Mouse (Mus musculus) 416B (cell line): ENCODE data around the gene Rimbp3.
"Not testable (repeated sequence)": the region's sequence is repeated elsewhere in the genome, so short reads cannot be mapped to it uniquely, and the experiment has no call there.

Experiments used
- DNase-seq: peaks from one replicate; pipeline ENCODE4 v3.0.0; 2011; ENCODE audit warnings: low read depth

The Rimbp3 gene

DNA sequence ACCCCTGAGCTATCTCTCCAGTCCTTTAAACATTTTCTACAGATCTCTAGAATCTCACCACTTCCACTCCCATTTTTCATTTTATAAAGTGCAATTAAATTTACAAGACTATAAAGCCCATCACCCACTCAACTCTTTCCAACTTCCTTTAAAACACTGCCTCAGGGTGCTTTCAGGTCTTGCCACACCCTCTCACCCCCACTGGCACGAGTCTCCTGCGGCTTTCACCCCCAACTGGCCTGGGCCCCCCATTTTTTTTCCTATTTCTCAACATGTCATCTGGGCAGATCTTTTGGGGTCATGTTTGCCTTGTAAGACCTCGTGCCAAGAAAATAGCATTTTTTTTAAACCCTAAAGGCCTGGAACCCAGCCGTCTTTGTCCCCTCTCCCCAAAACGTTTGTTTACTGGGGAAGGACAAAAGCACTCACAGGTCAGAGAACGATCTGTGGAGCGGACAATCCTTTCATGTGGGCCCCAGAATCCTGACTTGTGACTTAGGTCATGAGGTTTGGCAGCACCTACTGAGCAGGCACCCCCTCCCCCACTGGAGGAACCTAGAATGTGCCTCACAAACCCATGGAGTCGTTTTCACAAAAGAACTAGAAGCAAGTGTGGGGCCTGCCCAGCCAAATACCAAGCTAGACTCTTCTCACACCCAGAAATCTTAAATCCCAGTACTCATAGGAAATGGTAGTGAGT, 8.7 kb downstream of the Rimbp3 start:
- no peak for DNase-seq

DNA sequence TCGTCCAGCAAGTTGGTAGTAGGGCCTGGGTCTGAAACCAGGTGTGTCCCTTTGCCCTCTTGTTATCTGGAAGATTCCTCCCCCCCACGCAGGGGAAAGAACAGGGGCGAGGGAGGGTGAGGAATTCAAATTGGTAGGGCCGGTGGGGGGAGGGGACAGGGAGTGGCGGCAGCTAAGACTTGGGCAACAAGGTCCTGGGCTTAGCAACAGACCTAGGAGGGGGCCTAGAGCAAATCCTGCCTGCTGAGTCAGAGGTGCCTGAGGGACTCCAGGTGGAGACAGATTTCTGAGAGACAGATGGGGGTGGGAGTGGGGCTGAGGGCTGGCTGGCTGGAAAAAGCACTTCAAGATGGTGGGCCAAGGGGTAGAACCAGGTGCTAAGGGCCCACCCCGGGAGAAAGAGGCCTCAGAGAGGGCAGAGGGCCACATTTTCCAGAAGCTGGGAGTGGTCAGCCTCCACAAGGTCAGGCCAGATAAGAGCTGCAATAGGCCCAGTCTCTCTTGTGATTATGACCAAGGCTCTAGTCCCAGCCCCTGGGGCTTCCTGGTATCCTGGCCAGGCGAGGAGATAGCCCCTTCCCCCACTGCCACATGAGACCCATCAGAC, 11.8 kb downstream of the Rimbp3 start:
- DNase-seq: no peak

DNA sequence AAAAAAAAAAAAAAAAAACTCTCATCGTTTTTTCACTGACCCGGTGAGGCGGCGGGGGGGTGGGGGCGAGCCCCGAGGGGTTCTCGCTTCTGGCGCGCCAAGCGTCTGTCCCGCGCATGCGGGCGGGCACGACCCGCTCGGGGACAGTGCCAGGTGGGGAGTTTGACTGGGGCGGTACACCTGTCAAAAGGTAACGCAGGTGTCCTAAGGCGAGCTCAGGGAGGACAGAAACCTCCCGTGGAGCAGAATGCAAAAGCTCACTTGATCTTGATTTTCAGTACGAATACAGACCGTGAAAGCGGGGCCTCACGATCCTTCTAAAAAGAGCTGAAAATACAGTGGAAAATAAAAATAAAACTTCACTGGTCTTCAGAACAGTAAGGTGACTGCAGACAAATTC, 13.8 kb downstream of the Rimbp3 start:
- DNase-seq: peak; percentile 83

DNA sequence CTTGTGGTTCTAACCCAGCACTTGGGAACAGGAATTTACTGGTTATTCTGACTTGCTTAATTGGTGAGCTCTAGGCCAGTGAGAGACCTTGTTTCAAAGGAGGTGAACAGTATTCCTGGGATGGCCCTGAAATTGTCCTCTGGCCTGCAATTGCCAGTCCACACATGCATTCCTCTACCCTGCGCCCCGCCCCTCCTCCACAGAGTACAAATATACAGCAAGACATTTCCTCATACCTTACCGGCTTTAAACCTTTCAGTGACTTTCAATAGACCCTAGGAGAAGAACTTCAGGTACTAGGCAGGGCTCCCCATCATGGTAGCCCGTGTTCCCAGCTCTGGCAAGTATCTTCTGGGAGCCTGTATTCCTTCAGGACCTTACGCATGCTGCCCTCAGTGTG, 17.2 kb downstream of the Rimbp3 start:
- DNase-seq: no peak

DNA sequence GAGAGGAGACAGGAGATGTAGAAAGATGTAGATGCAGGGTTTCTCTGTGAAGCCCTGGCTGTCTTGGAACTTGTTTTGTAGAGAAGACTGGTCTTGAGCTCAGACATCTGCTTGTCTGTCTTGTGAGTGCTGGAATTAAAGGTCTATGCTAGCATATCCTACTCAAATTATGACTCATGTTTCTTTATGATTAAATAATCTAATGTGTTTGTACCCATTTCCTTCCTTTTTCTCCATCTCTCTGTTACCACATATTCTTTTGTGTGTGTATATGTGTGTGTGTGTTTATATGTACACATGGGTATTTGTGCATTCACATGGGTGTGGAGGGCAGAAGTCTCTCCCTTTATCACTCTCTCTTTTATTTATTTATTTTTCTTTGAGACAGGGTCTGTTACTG, 18.1 kb downstream of the Rimbp3 start:
- DNase-seq: no peak

DNA sequence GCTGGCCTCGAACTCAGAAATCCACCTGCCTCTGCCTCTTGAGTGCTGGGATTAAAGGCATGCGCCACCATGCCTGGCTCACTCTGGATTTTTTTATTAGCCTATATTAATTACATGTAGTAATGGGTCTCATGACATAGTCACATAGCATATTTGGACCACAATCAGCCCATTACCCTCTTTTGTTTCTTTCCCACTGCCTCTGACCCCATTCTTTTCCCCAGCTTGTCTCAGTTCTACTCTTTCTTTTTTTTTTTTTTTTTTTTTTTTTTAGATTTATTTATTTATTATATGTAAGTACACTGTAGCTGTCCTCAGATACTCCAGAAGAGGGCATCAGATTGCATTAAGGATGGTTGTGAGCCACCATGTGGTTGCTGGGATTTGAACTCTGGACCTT, 23.1 kb downstream of the Rimbp3 start:
- not testable (repeated sequence) for DNase-seq

DNA sequence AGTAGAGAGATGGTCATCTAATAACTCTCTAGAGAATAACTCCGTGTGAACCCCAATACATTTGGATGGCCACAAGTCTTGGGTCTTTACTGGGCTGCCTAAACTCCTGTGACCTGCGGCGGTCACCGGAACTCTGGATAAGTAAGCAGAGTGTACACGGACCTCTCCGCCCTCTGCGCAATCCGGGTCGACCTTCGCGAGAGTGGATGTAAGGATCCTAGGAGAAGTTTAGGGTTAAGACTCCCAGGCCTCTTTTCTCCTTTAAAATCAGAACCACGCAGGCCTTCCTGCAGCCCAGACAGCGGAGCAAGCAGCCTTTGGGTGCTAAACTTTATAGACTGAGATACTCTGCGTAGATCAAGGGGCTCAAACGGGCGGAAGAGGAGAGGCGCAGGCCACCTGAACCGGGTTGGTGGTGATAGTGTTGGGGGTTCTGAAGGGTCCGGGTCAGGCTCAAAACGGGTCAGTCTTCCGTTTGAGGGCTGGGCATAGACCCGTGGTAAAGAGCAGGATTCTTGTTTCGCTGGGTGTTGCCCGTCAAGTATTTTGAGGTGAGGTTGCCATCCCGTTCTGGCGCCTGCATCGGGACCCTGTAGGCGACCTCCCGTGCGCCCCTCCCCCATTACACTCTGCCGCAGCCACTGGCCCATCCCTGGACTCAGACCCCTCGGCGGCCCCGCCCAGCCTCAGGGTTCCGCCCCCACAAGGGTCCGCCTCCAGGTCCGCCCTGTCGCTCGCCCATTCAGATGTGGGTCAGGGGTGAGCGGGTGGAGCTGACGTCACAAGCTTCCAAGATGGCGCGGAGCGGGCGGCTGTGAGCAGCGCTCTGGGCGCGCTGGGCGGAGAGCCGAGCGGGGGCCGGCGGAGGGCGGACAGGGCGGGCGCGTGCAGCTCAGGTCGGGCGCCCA, 24.6 kb downstream of the Rimbp3 start, which contains the start of gene Hic2:
Gene Hic2, plus strand, starts transcription at position 779 of the 908 bp plus-strand sequence.
- DNase-seq: peak; percentile 93

DNA sequence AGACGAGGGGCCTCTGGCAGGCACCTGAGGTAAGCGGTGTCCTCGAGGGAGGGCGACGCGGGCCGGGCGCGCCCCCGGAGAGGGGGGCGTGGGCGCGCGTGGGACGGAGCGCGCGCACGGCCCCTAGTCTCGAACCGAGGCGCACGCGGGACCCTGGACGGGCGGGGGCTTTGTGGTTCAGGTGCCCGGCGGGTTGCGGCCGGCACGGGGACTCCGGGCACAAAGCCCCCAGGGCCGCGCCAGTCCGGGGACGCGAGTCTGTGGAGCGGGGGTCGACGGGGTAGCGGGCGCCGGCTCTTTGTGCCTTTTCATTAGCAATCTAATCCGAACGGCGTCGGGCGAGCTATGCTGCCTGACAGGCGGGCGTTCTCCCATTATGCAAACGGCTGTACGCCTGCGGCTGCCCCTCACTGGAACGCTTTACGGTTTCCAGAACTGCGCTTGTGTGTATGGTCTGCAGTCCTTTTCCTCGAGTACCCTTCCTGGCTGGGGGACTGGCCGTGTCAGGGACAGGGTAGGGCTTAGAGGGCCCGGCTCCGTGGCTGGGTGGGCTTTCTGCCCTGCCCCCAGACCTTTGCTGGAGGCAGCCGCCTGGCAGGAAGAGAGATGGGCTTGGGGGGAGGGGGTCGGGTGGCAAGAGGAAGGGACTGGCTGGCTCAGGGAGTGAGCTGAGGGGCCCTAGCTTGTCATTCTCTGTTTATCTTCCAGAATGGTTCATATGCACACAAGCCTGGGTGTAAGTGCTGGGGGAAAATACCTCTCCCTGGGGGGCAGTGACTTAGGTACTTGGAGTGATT, 25.5 kb downstream of the Rimbp3 start:
- DNase-seq: peak; percentile 56

DNA sequence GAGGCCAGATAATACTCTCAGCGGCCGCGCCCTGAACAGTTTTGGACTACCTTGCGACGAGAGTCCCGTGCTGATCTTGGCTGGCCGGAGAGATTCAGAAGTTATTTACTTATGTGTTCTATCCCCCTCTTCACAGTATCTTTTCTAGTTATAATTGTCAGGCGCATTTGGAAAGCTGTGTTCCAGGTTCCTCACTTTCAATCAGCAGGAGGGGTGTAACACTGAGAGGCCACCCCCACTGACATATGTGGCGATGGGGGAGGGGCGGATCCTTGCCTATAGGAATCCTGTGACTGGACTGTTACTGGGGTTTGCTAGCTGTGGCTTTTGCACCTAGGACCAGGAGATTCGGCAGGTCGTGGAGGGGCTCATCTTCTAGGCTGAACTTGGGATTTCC, 26.1 kb downstream of the Rimbp3 start:
- DNase-seq: peak; percentile 57

DNA sequence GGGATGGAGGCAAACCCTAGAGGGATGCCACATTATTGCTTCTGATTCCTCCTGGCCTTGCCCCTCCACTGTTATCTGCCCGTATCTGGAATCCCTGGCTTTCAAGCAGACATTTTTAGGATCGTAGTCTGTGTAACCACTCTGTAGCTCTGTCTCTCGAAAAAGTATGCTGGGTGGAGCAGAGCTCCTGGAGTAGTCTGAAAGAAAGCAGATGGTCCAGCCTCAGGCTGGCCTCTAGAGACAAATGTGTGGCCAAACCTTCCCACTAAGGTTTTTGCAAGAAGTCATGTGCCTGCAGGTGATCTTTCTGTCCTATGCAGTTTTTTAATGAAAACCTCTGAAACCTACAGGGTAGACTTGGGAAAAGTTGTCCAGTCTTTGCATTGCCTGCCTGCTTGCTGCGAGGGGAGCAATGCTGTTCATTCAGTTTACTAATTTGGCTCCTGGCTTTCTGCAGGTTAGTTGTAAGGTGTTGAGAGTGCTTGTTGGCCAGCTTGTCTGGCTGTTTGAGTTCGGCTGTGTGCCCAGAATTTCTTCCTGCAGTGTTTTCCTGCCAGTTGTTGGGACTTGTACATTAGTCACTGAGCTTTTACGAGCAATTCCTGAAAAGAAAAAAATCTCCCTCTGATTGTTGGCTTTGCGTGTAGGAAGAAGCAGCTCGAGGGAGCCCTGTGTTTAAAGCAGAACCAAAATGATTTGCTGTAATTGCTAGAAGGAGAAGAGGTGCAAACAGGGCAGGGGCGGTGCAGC, 26.7 kb downstream of the Rimbp3 start:
- no peak for DNase-seq

DNA sequence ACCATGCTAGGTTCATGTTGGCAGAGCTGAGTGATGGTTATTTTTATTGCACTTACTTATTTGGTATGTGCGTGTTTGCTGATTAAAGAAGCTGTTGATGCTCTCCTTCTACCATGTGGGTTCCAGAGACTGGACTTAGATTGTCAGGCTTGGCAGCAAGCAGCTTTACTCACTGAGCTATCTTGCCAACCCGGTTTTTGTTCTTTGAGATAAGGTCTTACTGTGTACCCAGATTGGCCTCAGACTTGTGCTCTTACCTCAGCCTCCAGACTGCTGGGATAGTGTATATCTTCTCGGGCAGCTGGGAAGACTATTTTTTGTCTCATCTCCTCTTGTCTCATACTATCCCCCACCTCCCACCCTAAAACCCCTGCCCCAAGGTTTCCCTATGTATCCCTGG, 29.2 kb downstream of the Rimbp3 start:
- no peak for DNase-seq

DNA sequence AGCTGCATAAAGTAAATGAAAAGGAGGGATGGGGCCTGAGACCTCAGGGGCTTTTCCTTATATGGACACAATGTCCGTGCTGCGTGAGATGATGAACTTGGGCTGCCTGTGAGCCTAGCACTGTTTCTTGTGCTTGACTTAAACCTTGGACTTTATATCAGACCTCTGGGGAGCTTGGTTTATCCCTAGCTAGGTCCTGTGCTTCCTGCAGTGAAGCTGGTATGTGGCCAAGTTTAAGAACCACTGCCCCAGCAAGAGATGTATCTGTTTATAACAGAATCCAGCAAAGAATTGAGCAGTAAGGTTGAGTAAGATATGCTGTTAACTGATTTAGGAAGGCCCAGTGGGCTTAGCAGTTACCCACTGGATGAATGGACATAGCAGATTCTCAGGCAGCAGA, 31.0 kb downstream of the Rimbp3 start:
- no peak for DNase-seq

DNA sequence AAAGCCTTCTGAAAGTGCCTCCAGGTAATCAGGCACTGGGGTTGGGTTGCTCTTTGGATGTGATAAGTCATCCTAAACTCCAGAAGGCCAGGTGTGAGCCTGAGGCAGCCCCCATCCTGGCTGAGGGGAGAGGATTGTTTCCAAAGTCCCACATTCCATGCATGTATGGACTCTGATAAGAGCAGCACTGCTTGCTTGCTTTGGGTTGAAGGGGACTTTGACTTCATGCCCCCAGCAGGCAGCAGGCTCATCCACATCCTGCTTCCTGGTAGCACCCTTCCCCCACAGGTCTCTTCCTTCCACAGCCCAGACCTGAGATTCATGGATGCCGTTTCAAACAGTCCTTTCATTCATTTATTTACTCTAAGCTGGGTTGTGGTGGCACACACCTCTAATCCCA, 35.3 kb downstream of the Rimbp3 start:
- DNase-seq: no peak

DNA sequence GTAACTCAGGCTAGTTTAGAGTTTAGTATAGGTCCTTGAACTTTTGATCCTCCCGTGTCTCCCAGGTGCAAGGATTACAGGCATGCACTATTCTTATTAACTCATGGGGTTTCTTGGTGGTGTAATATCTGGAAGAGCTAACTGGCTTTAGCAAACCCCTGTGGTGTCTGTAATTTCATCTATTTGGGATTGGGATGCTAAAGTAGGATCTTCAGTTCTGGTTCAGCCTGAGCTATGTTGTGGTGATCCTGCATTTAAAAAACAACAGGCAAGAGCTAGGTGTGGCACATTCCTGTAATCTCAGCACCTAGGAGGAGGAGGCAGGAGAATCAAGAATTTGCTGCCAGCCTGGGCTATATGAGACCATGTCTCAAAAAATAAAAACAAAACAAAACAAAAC, 36.6 kb downstream of the Rimbp3 start:
- no peak for DNase-seq

DNA sequence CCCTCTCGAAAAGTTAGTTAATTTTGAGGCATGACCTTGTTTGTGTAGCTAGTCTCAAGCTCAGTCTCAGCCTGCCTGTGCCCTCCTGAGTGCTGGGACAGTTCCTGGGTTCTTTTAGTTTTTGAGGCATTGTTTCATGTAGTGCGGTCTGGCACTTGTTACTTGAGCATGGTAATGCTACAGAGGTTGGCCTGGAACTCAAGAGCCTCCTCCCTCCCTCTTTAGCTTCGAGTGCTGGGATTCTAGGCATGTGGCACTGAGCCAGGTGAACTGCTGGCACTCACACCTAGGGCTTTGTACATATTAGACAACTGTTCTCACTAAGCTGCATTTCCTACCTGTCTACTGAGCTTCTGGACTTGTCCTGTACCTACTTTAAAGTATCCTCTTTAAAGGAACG, 39.3 kb downstream of the Rimbp3 start:
- DNase-seq: no peak

DNA sequence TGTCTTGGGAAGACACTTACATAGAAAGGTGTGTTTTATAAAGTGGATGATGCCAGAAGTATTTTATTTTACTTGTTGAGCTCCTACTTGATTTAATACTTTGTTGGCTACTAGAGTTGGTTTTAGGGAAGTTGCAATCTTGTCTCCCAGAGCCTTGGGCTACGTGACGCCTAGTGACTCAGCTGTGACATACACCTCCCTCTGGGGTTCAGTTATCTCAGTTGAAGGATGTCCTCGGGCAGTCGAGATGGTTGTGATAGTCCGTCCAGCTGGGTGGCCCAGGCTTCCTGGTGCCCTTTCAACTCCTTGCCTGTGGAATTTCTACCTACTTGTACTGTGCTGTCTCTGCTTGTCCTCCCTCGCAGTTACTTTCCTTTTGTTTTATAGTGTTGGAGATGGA, 40.7 kb downstream of the Rimbp3 start:
- DNase-seq: peak; percentile 91

DNA sequence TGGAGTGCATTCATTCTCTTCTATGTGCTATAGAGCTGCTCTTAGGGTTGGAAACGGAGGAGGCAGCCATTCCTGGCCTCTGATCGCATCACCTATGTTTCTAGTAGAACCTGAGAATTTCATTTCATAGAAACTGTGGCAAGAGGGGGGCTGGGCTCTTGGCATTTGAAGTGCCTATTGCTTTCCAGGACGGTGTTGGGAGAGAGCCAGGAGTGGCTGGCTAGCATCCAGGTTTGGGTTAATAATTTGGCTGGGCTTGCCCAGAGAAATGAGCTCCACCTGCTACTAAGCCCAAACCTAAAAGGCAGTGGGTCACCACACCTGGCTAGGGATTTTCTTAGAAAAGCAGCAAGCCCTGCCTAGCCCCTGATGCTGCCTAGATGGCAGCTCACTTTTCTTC, 43.1 kb downstream of the Rimbp3 start:
- DNase-seq: no peak

DNA sequence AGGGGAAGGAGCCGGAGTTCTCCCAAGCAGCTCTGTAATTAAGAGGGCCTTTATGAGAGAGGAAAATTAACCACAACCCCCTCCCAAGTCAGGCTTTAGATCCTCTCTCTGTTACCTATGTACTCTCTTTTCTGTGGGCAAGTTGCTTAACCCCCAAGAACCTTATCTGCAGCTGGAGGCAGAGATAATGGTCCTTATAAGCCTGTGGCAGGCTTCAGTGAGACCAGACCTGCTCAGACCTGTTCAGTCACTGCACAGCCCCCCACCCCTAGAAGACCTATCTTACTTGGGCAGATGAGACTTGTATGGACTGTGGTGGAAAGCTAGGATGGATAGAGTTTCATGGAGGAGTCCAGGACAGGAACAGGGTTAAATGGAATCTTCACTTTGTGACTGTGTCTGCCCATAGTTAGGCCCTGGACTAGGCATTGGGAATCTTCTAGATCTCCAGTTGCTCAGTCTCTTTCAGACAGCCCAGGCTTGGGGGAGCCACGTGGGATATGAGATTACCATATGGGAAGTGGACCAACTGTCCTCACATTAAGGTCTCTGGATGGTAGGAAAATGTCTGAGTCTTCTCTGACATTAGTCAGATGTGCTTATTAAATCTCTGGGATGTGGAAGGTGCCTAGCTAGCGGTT, 43.8 kb downstream of the Rimbp3 start:
- peak; percentile 85 for DNase-seq

DNA sequence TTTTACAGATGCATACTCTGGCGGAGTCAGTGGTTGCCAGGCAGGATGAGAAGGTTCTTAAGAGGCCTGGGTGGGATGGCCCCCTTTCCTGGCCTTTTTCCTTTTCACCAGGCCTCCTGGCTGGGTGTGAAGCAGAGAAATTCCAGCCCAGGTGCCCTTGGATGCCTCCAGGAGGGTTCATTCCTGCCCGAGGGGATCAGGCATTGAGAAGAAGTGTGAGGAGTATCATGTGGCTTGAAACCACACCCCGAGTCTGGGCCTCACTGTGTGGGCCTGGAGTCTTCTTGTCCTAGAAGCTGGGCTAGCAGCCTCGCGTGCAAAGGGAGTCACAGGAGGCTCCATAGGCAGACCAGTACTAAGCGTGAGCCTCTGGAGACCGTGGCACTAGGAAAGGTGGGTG, 44.4 kb downstream of the Rimbp3 start:
- DNase-seq: no peak

DNA sequence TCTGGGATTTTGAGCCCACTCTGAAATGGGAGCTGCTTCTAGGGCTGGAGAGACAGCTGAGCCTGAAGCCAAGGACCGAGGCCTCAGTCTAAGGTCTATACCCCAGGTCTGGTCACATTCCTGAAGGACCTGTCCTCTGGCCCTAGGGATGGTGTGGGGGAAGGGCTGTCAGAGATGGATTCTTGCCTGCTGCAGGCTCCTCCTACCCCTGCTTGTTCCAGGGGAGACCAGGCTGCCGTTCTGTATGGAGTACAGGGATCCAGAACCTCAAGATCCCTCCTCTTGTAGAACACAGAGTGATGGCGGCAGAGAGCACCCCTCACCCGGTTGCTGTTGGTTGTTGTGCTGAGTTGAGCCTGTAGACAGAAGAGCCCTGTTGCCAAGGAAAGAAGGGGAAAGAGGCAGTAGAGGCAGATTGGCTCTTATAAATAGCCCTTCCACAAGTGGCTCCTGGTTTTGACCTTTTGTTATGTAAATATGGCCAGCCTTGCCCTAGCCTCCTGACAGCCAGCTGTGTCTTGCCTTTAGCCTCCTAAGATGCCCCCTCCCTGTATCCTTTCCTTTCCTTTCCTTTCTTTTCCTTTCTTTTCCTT, 45.7 kb downstream of the Rimbp3 start:
- DNase-seq: no peak

DNA sequence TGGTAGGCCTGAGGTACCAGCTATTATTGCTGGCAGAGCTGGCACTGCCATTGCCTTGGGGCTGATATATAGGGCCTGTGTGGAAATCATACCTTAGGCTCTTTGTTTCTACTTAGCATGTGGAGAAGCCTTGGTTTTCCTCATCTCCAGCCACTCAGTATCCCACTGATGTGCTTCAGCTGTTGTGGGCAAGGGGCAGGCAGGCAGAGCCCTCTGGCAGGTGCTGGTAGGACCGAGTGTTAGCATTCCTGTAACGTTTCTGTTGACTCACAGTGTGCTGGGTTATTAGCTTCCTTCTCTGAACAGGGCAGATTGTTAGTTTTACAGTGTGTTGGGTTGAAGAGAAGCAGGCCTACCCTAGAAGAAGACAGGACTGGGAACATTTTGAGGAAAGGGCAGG, 46.9 kb downstream of the Rimbp3 start:
- no peak for DNase-seq
